Mouse (Mus musculus): Measurements from ENCODE around the gene Chid1. TPM values are rescaled to one million over a fixed set of nuclear protein-coding genes. Genes with fewer than 3 reads are reported as not detected.
A peak's percentile ranks its signal among the peaks of the same experiment; 100 is the strongest.

The Chid1 gene
- polyA plus RNA-seq, 1 experiment from 2014 or later: 30.0 TPM

DNA sequence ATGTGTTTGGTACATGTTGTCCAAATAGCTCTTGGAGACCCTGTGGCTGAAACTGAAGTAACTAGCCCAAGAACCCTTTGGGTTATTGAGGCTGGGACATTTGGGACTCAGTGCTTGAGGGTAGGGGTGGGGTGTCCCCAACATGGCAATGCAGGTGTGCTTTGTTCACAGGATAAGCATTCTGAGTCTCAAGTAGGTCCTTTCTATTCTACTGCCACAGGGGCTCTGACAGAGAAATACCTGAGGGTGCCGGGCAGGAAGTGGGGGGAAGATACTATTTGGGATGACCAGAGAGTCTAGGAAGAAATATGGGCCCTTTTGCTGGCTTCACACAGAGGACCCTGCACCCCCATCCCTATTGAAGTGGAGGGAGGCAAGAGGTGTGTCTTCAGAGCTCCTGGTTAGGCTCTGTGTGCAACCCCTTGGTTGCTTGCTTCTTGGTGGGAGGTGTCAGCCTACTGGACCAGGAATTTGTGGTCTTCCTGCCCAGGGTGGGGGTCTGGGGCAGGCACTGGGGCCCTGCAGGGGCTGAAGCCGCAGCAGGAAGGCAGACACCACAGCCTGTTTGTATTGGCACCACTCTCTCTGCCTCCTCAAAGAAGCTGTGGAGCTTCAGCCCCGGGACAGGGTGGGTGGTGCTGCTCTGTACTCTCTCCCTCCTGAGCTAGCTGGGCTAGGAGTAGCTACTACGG lies 61.9 kb downstream of the Chid1 start:
- peak; percentile 66 for DNase-seq (ENCODE audit: low spot score)
- no peak for TF ChIP-seq CTCF (IDR thresholded peaks at IDR 0.05; ENCODE audit: low read depth)
- H3K9ac ChIP-seq (ENCODE audit: low read depth, low read length): peak overlapping the region; percentile 88
- H3K27ac ChIP-seq: peak overlapping the region; percentile 96
- H3K4me2 ChIP-seq (ENCODE audit: low read length): peak overlapping the region; percentile 97
- no peak overlapping the region for H3K4me3 ChIP-seq (replicated peaks; ENCODE audit: low read depth, low read length)
- ATAC-seq (replicated peaks; ENCODE audit: low FRiP score, low read depth): no peak
- no peaks in the 10 kb centered on the region for H3K27me3 ChIP-seq (ENCODE audit: insufficient read depth, low read length)
- 38% methylated on average over 4 of the region's 4 CpGs for WGBS
- no peaks in the 10 kb centered on the region for H3K9me3 ChIP-seq (replicated peaks; ENCODE audit: low read length)
- H3K4me1 ChIP-seq (replicated peaks; ENCODE audit: insufficient read depth, low read length): peaks cover 37% of the 10 kb centered on the region
- H3K36me3 ChIP-seq (ENCODE audit: insufficient read depth, low read length): no peaks in the 10 kb centered on the region

DNA sequence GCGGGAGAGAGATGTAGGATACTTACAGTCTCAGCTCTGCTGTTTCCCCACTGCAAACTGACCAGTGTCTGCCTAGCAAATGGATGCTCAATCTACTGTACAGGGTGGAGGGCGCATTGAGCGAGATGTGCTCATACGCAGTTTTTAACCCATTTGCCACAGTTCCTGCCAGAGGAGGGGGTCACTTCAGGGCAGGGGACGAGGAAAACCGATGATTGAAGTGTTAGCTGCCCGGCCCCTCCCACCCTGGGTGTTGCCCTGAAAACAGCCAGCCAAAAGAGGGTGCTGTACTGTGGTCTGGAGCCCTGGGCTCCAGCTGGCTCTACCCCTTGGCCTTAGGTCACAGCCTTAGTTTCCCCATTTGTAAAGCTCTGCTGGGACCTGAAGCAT lies 62.7 kb downstream of the Chid1 start:
- Histone ChIP-seq H3K4me2 (ENCODE audit: low read length) (peak overlapping the region; percentile 97), H3K36me3 (ENCODE audit: insufficient read depth, low read length) (0 out of 2 replicates have a peak, but pooled peaks cover 2% of the 10 kb centered on the region), H3K4me3 (replicated peaks; ENCODE audit: low read depth, low read length) (peak overlapping the region; percentile 77; the same call in 1 of the 2 replicates), H3K27ac (peak overlapping the region; percentile 96), H3K9ac (ENCODE audit: low read depth, low read length) (peak overlapping the region; percentile 88), H3K27me3 (ENCODE audit: insufficient read depth, low read length) (no peaks in the 10 kb centered on the region), H3K9me3 (replicated peaks; ENCODE audit: low read length) (no peaks in the 10 kb centered on the region), H3K4me1 (replicated peaks; ENCODE audit: insufficient read depth, low read length) (peaks cover 30% of the 10 kb centered on the region)
- DNase-seq (ENCODE audit: low spot score): no peak
- ATAC-seq (replicated peaks; ENCODE audit: low FRiP score, low read depth): no peak; the same call in 1 of the 2 replicates
- 5% methylated on average over 7 of the region's 7 CpGs for WGBS
- TF ChIP-seq CTCF (IDR thresholded peaks at IDR 0.05; ENCODE audit: low read depth): peak; percentile 20; the same call in 1 of the 2 replicates

DNA sequence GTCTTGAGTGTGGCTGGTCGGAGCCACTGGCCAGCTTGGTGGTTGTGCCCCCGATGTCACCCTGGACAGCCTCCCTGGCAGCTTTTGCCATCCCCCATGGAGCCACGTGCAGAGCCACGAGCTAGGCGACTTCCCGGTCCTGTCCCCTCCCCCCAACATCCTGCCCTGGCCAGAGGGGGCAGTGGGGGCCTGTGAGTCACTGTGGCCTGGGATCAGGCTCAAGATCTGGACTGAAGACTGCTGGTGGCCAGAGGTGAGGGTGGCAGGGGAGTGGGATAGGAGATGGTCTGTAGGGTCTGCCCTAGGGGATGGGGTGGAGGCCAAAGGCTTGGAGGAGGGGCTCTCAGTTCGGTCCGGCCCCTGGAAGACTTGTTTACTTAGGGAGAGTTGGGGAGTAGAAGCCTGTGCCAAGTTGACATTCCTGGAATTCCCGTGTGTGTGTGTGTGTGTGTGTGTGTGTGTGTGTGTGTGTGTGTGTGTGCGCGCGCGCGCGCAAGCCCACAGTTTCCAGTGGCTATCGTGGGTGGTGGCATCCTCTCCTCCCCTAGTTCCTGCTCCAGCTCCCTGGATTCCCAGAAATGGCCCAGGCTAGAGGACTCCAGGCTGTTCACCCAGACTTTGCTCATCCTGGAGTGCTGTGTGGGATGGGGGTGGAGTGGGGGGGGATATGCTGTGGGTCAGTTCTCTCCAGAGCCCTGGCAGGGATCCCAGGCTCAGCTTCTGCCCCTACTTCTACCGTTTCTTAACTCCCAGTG lies 63.3 kb downstream of the Chid1 start:
- ATAC-seq (replicated peaks; ENCODE audit: low FRiP score, low read depth): peak; percentile 76
- no peaks in the 10 kb centered on the region for H3K9me3 ChIP-seq (replicated peaks; ENCODE audit: low read length)
- H3K4me1 ChIP-seq (replicated peaks; ENCODE audit: insufficient read depth, low read length): peaks cover 25% of the 10 kb centered on the region
- no peaks in the 10 kb centered on the region for H3K27me3 ChIP-seq (ENCODE audit: insufficient read depth, low read length)
- peak overlapping the region; percentile 97 for H3K4me2 ChIP-seq (ENCODE audit: low read length)
- peak overlapping the region; percentile 88 for H3K9ac ChIP-seq (ENCODE audit: low read depth, low read length)
- peak; percentile 59 for TF ChIP-seq CTCF (IDR thresholded peaks at IDR 0.05; ENCODE audit: low read depth)
- H3K27ac ChIP-seq: peak overlapping the region; percentile 96
- whole genome bisulfite sequencing: 0% methylated on average over 17 of the region's 17 CpGs
- DNase-seq (ENCODE audit: low spot score): peak; percentile 92
- peak overlapping the region; percentile 77 for H3K4me3 ChIP-seq (replicated peaks; ENCODE audit: low read depth, low read length)
- H3K36me3 ChIP-seq (ENCODE audit: insufficient read depth, low read length): peaks cover 5% of the 10 kb centered on the region; the same call in 1 of the 2 replicates

DNA sequence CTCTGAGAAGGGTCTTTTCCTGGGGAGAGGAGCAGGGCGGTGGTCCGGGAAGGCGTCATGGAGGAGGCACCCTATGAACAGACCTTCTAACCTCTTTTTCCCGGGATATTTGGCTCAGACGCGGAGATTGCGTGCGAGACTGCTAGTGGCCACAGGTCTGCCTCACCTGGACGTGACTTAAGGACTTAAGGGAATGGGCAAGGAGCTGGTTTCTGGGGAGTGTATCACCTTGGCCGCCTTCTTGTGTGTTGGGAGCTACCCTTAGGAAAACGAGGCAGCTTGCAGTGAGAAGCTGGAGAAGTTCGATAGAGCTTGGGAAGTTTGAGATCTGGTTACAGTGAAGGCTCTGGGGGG lies 63.9 kb downstream of the Chid1 start:
- WGBS: 2% methylated on average over 12 of the region's 12 CpGs
- peak overlapping the region; percentile 97 for H3K4me2 ChIP-seq (ENCODE audit: low read length)
- no peak for TF ChIP-seq CTCF (IDR thresholded peaks at IDR 0.05; ENCODE audit: low read depth)
- 0 out of 2 replicates have a peak, but pooled peaks have one; percentile 0 for ATAC-seq (replicated peaks; ENCODE audit: low FRiP score, low read depth)
- no peaks in the 10 kb centered on the region for H3K27me3 ChIP-seq (ENCODE audit: insufficient read depth, low read length)
- DNase-seq (ENCODE audit: low spot score): peak; percentile 35
- peaks cover 19% of the 10 kb centered on the region for H3K4me1 ChIP-seq (replicated peaks; ENCODE audit: insufficient read depth, low read length)
- H3K9ac ChIP-seq (ENCODE audit: low read depth, low read length): peak overlapping the region; percentile 88
- peak overlapping the region; percentile 77 for H3K4me3 ChIP-seq (replicated peaks; ENCODE audit: low read depth, low read length)
- H3K27ac ChIP-seq: peak overlapping the region; percentile 96
- H3K9me3 ChIP-seq (replicated peaks; ENCODE audit: low read length): no peaks in the 10 kb centered on the region
- H3K36me3 ChIP-seq (ENCODE audit: insufficient read depth, low read length): peaks cover 11% of the 10 kb centered on the region

DNA sequence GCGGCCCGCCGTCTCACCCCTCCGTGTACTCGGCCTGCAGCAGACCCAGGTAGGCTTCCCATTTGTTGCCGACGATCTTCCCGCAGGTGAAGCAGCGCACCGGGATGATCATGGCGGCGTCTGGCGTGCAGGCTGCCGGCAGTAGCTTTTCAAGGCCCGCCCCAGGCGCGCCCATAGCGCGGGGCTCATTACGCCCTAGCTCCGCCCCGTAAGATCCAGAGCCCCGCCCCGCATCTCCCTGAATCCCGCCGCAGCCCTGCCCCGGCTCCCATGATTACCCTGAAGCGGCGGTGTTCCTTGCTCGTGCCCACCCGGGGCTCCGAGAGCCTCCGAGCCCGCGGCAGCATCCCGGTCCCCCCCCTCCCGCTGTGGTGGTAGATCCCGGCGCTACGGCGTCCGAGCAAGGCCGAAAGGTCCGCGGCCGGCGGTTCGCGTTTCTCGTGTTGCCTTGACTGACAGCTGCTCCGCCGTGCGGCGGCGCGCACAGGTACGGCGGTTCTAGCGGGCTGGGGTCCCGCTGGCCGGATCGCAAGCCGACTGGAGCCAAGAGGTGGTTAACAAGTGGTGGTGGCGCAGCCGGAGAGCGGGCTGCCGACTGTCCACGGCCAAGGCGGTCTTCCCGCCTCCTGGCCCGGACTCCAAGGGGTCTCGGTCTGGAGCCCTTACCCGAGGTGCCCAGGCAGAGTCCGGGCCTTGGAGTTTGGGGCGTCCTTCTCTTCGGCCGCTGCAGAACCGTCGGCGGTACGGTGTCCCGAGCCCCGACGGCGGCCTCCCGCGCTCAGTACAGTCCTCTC lies 64.4 kb downstream of the Chid1 start, which contains the start of the genes Polr2l and Tspan4:
Polr2l (minus strand) TSS at position 122 of the 794 bp plus-strand sequence.
Tspan4 (plus strand) TSS at position 230 of the 794 bp plus-strand sequence.
- Histone ChIP-seq H3K36me3 (ENCODE audit: insufficient read depth, low read length) (peaks cover 17% of the 10 kb centered on the region), H3K27me3 (ENCODE audit: insufficient read depth, low read length) (no peaks in the 10 kb centered on the region), H3K4me1 (replicated peaks; ENCODE audit: insufficient read depth, low read length) (peaks cover 23% of the 10 kb centered on the region), H3K27ac (peak within 1 kb of the TSS; percentile 96), H3K4me3 (replicated peaks; ENCODE audit: low read depth, low read length) (peak within 1 kb of the TSS; percentile 77), H3K4me2 (ENCODE audit: low read length) (peak within 1 kb of the TSS; percentile 97), H3K9ac (ENCODE audit: low read depth, low read length) (peak within 1 kb of the TSS; percentile 88), H3K9me3 (replicated peaks; ENCODE audit: low read length) (no peaks in the 10 kb centered on the region)
- TF ChIP-seq CTCF (IDR thresholded peaks at IDR 0.05; ENCODE audit: low read depth): no peak
- DNase-seq (ENCODE audit: low spot score): peak; percentile 86
- under 1% methylated on average over 83 of the region's 87 CpGs for WGBS
- peak; percentile 31 for ATAC-seq (replicated peaks; ENCODE audit: low FRiP score, low read depth)

DNA sequence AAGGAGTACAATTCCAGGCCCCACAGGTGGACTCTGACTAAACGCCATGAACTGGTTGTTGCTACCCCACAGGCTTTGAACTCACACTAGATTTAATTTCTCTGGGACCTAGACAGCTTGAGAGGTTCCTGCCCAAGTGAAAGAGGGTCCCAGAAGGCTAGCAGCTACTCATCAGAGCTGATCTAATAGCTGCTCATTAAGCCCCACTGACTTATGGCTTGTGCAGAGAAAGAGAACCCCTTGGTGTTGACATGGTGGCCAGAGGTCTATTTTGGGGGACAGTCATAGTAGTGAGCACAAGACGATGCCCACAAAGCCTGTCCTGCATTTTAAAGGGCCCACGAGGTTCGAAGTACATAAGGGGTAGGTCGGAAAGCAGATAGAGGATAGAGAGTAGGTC lies 65.5 kb downstream of the Chid1 start:
- H3K9ac ChIP-seq (ENCODE audit: low read depth, low read length): peak overlapping the region; percentile 88
- no peak for TF ChIP-seq CTCF (IDR thresholded peaks at IDR 0.05; ENCODE audit: low read depth)
- no peak overlapping the region for H3K27ac ChIP-seq
- H3K4me2 ChIP-seq (ENCODE audit: low read length): peak overlapping the region; percentile 97
- ATAC-seq (replicated peaks; ENCODE audit: low FRiP score, low read depth) (no peak), DNase-seq (ENCODE audit: low spot score) (no peak)
- WGBS: 7% methylated on average over 5 of the region's 5 CpGs
- no peaks in the 10 kb centered on the region for H3K9me3 ChIP-seq (replicated peaks; ENCODE audit: low read length)
- H3K27me3 ChIP-seq (ENCODE audit: insufficient read depth, low read length): no peaks in the 10 kb centered on the region
- H3K4me3 ChIP-seq (replicated peaks; ENCODE audit: low read depth, low read length): peak overlapping the region; percentile 77
- H3K36me3 ChIP-seq (ENCODE audit: insufficient read depth, low read length): peaks cover 23% of the 10 kb centered on the region
- H3K4me1 ChIP-seq (replicated peaks; ENCODE audit: insufficient read depth, low read length): peaks cover 33% of the 10 kb centered on the region
